Mouse (Mus musculus) lung, adult 2 months (tissue): ENCODE results near the gene Stat4.

Experiments used
- CTCF ChIP-seq: fragments of 200-500 bp; IDR thresholded peaks from 2 replicates; pipeline ENCODE4 v1.5.1; 2011; ENCODE audit warnings: mild to moderate bottlenecking, low read length, control low read depth; ENCODE audit not compliant: insufficient read depth
- POLR2A ChIP-seq: fragments of 200-500 bp; IDR thresholded peaks from 2 replicates; pipeline ENCODE4 v1.6.1; 2011; ENCODE audit warnings: low read depth, mild to moderate bottlenecking, control low read depth, low read length, borderline replicate concordance; ENCODE audit errors: extremely low read depth

- no peak for TF ChIP-seq CTCF
- TF ChIP-seq POLR2A = no peak
Observed at GRCm38 (mm10) chr1:52143596-52144156, 156.7 kb downstream of the Stat4 start.
